Mouse (Mus musculus): ENCODE measurements around the gene Nicn1. TPM values are rescaled to one million over a fixed set of nuclear protein-coding genes. Genes with fewer than 3 reads are reported as not detected.
"Not testable (repeated sequence)": the region's sequence is repeated elsewhere in the genome, so short reads cannot be mapped to it uniquely, and the experiment has no call there.

The Nicn1 gene
- polyA plus RNA-seq, 1 experiment from 2014 or later, result 142 TPM

- H3K4me1 ChIP-seq (ENCODE audit: control insufficient read depth, insufficient read depth, low read depth, low read length), result peaks cover 20% of the 10 kb centered on the region
- peak overlapping the region; percentile 98 for H3K4me3 ChIP-seq (ENCODE audit: low read length)
- H3K4me2 ChIP-seq (ENCODE audit: low read length), result peak overlapping the region; percentile 84
- H3K9ac ChIP-seq (ENCODE audit: low read depth, low read length), result peak overlapping the region; percentile 94
- no peaks in the 10 kb centered on the region for H3K9me3 ChIP-seq (ENCODE audit: control insufficient read depth, low read length)
- ATAC-seq, result peak; percentile 62
- no peaks in the 10 kb centered on the region for H3K36me3 ChIP-seq (ENCODE audit: control insufficient read depth, insufficient read depth, low read length)
- under 1% methylated on average over 52 of the region's 62 CpGs for WGBS
- H3K27ac ChIP-seq (ENCODE audit: low read depth, low read length), result peak overlapping the region; percentile 95
- no peaks in the 10 kb centered on the region for H3K27me3 ChIP-seq (replicated peaks; ENCODE audit: control insufficient read depth, insufficient read depth, low read length)
Measured at GRCm38 (mm10) chr9:108263131-108263681, 27.0 kb upstream of the Nicn1 start.

- Histone ChIP-seq H3K27ac (ENCODE audit: low read depth, low read length) (peak within 1 kb of the TSS; percentile 95), H3K4me3 (ENCODE audit: low read length) (peak within 1 kb of the TSS; percentile 98), H3K4me1 (ENCODE audit: control insufficient read depth, insufficient read depth, low read depth, low read length) (peaks cover 20% of the 10 kb centered on the region), H3K9ac (ENCODE audit: low read depth, low read length) (peak within 1 kb of the TSS; percentile 94), H3K9me3 (ENCODE audit: control insufficient read depth, low read length) (no peaks in the 10 kb centered on the region), H3K36me3 (ENCODE audit: control insufficient read depth, insufficient read depth, low read length) (no peaks in the 10 kb centered on the region), H3K4me2 (ENCODE audit: low read length) (peak within 1 kb of the TSS; percentile 84), H3K27me3 (replicated peaks; ENCODE audit: control insufficient read depth, insufficient read depth, low read length) (no peaks in the 10 kb centered on the region)
- peak; percentile 99 for ATAC-seq
- WGBS, result 1% methylated on average over 31 of the region's 71 CpGs
Measured at GRCm38 (mm10) chr9:108263690-108264190, 26.5 kb upstream of the Nicn1 start, which contains the start of gene Dag1. Dag1 (minus strand) TSS chr9:108263958.

DNA sequence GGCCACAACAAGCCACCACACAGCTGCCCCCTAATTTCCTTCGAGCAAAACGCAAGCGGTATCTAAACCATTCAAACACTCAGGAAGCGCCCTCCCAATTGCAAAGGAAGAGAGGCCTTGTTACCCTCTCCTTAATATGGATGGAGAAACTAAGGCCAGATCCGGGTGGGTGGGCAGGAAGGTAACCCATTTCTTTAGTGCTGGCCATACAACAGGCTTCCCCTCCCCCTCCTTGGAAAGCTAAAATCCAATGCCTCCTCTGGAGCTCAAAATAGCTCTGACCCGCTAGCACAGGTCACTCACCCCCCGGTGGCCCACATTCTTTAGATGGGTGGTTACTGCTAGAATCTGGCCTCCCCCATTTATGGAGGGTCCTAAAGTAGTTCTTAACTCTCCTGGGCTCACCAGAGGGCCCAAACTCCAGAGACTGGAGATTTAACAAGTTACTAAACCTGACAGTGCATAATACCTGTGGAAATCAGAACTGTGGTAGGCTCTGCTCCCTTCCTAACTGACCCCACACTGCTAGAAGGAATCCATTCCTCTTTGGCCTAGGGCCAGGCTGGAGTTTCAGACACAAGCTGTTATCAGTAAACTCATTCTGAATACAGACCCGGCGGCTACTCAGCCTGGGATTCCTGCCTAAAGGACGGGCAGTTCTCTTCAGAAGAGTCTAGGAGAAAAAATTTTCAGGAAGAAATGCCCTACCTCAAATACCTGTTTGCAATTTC is 25.9 kb upstream of the Nicn1 start:
- Histone ChIP-seq H3K9me3 (ENCODE audit: control insufficient read depth, low read length) (no peaks in the 10 kb centered on the region), H3K27ac (ENCODE audit: low read depth, low read length) (peak overlapping the region; percentile 82), H3K4me2 (ENCODE audit: low read length) (peak overlapping the region; percentile 84), H3K9ac (ENCODE audit: low read depth, low read length) (peak overlapping the region; percentile 63), H3K4me1 (ENCODE audit: control insufficient read depth, insufficient read depth, low read depth, low read length) (peaks cover 20% of the 10 kb centered on the region), H3K4me3 (ENCODE audit: low read length) (peak overlapping the region; percentile 98), H3K36me3 (ENCODE audit: control insufficient read depth, insufficient read depth, low read length) (no peaks in the 10 kb centered on the region), H3K27me3 (replicated peaks; ENCODE audit: control insufficient read depth, insufficient read depth, low read length) (no peaks in the 10 kb centered on the region)
- no peak; the same call in 1 of the 2 replicates for ATAC-seq
- WGBS, result 17% methylated on average over 9 of the region's 10 CpGs

- no peaks in the 10 kb centered on the region for H3K9me3 ChIP-seq (ENCODE audit: control insufficient read depth, low read length)
- H3K9ac ChIP-seq (ENCODE audit: low read depth, low read length), result no peak overlapping the region
- H3K4me1 ChIP-seq (ENCODE audit: control insufficient read depth, insufficient read depth, low read depth, low read length), result peaks cover 18% of the 10 kb centered on the region
- H3K27ac ChIP-seq (ENCODE audit: low read depth, low read length), result no peak overlapping the region
- ATAC-seq, result no peak
- 68% methylated on average over 10 of the region's 10 CpGs for WGBS
- no peaks in the 10 kb centered on the region for H3K36me3 ChIP-seq (ENCODE audit: control insufficient read depth, insufficient read depth, low read length)
- no peaks in the 10 kb centered on the region for H3K27me3 ChIP-seq (replicated peaks; ENCODE audit: control insufficient read depth, insufficient read depth, low read length)
- H3K4me3 ChIP-seq (ENCODE audit: low read length), result no peak overlapping the region
- no peak overlapping the region for H3K4me2 ChIP-seq (ENCODE audit: low read length)
Measured at GRCm38 (mm10) chr9:108266261-108266935, 23.8 kb upstream of the Nicn1 start.

GRCm38 (mm10) chr9:108267691-108268090 is 22.5 kb upstream of the Nicn1 start:
- Histone ChIP-seq H3K27me3 (replicated peaks; ENCODE audit: control insufficient read depth, insufficient read depth, low read length) (no peaks in the 10 kb centered on the region), H3K9me3 (ENCODE audit: control insufficient read depth, low read length) (no peaks in the 10 kb centered on the region), H3K4me1 (ENCODE audit: control insufficient read depth, insufficient read depth, low read depth, low read length) (peaks cover 6% of the 10 kb centered on the region), H3K36me3 (ENCODE audit: control insufficient read depth, insufficient read depth, low read length) (no peaks in the 10 kb centered on the region), H3K9ac (ENCODE audit: low read depth, low read length) (no peak overlapping the region), H3K27ac (ENCODE audit: low read depth, low read length) (no peak overlapping the region), H3K4me3 (ENCODE audit: low read length) (no peak overlapping the region), H3K4me2 (ENCODE audit: low read length) (no peak overlapping the region)
- ATAC-seq, result no peak
- WGBS, result 65% methylated on average over 7 of the region's 7 CpGs

DNA sequence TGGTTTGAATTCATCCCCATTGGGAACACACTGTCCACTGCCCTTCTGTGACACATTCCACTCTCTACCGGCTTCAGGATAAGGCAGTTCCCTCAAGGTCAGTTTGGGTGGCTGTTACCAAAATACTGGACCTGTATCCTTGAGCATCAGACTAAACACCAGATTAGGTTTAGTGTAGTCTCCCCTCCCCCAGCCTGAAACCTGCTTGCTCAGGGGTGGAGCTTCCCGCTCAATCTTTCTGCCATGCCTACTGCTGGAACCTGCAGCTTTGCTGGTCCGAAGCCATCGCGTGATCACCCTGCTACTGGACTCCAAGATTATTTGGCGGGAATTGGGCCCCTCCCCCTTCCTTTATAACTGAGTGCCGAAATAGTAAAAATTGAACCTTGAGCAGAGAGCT is 21.5 kb upstream of the Nicn1 start:
- H3K4me3 ChIP-seq (ENCODE audit: low read length); ATAC-seq; H3K27me3 ChIP-seq (replicated peaks; ENCODE audit: control insufficient read depth, insufficient read depth, low read length); H3K9me3 ChIP-seq (ENCODE audit: control insufficient read depth, low read length); H3K9ac ChIP-seq (ENCODE audit: low read depth, low read length); H3K4me2 ChIP-seq (ENCODE audit: low read length); H3K36me3 ChIP-seq (ENCODE audit: control insufficient read depth, insufficient read depth, low read length); H3K27ac ChIP-seq (ENCODE audit: low read depth, low read length); H3K4me1 ChIP-seq (ENCODE audit: control insufficient read depth, insufficient read depth, low read depth, low read length): not testable (repeated sequence)
- WGBS, result 81% methylated on average over 6 of the region's 7 CpGs

DNA sequence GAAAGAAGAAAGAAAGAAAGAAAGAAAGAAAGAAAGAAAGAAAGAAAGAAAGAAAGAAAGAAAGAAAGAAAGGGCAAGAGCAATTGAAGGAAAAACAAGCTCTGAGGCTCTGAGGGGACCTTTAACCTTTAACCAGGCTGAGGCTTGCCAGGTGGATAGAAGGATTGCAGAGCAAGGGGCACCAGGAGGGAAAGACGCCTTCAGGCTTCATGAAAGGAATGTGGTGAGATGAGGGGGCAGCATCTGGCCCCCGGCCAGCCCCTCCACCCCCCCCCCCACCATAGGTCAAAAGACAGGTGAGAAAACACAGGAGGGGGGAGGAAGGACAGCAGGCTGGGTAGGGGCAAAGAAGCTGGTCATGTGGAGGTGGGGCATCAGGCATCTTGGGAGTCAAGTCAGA is 18.3 kb upstream of the Nicn1 start:
- Histone ChIP-seq H3K27me3 (replicated peaks; ENCODE audit: control insufficient read depth, insufficient read depth, low read length) (no peaks in the 10 kb centered on the region), H3K27ac (ENCODE audit: low read depth, low read length) (no peak overlapping the region), H3K4me2 (ENCODE audit: low read length) (no peak overlapping the region), H3K9ac (ENCODE audit: low read depth, low read length) (no peak overlapping the region), H3K4me1 (ENCODE audit: control insufficient read depth, insufficient read depth, low read depth, low read length) (no peaks in the 10 kb centered on the region), H3K36me3 (ENCODE audit: control insufficient read depth, insufficient read depth, low read length) (no peaks in the 10 kb centered on the region), H3K4me3 (ENCODE audit: low read length) (no peak overlapping the region), H3K9me3 (ENCODE audit: control insufficient read depth, low read length) (no peaks in the 10 kb centered on the region)
- no peak for ATAC-seq
- WGBS, result 34% methylated on average over 2 of the region's 2 CpGs

DNA sequence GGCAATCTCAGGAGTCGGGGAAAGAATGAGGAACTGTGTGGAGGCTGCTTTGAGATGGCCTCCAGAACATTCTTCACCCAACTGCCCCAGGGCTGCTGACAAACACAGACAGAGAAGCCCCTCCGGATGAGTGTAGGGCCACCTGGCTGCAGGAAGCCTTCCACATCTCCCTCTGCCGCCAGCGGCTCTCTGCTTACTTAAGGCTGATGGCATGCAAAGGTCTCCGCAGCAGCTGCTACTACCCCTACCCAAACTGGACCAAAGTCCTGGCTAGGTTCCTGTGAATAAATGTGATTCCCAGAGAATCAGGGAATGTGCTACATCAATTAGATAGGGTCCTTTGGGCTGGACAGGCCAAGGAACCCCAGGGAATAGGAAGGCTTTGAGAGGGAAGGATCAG is 17.5 kb upstream of the Nicn1 start:
- no peaks in the 10 kb centered on the region for H3K9me3 ChIP-seq (ENCODE audit: control insufficient read depth, low read length)
- H3K9ac ChIP-seq (ENCODE audit: low read depth, low read length), result no peak overlapping the region
- no peak overlapping the region for H3K4me2 ChIP-seq (ENCODE audit: low read length)
- 85% methylated on average over 5 of the region's 5 CpGs for WGBS
- ATAC-seq, result no peak
- H3K36me3 ChIP-seq (ENCODE audit: control insufficient read depth, insufficient read depth, low read length), result no peaks in the 10 kb centered on the region
- no peak overlapping the region for H3K27ac ChIP-seq (ENCODE audit: low read depth, low read length)
- H3K4me1 ChIP-seq (ENCODE audit: control insufficient read depth, insufficient read depth, low read depth, low read length), result no peaks in the 10 kb centered on the region
- H3K27me3 ChIP-seq (replicated peaks; ENCODE audit: control insufficient read depth, insufficient read depth, low read length), result no peaks in the 10 kb centered on the region
- H3K4me3 ChIP-seq (ENCODE audit: low read length), result no peak overlapping the region

- no peaks in the 10 kb centered on the region for H3K36me3 ChIP-seq (ENCODE audit: control insufficient read depth, insufficient read depth, low read length)
- no peak overlapping the region for H3K9ac ChIP-seq (ENCODE audit: low read depth, low read length)
- no peak overlapping the region for H3K4me2 ChIP-seq (ENCODE audit: low read length)
- 75% methylated on average over 4 of the region's 4 CpGs for WGBS
- no peaks in the 10 kb centered on the region for H3K9me3 ChIP-seq (ENCODE audit: control insufficient read depth, low read length)
- ATAC-seq, result no peak
- no peak overlapping the region for H3K27ac ChIP-seq (ENCODE audit: low read depth, low read length)
- H3K4me3 ChIP-seq (ENCODE audit: low read length), result no peak overlapping the region
- no peaks in the 10 kb centered on the region for H3K4me1 ChIP-seq (ENCODE audit: control insufficient read depth, insufficient read depth, low read depth, low read length)
- H3K27me3 ChIP-seq (replicated peaks; ENCODE audit: control insufficient read depth, insufficient read depth, low read length), result no peaks in the 10 kb centered on the region
Measured at GRCm38 (mm10) chr9:108273485-108273884, 16.7 kb upstream of the Nicn1 start.
